9 mouse cellular contexts compared by ENCODE assay signal in the genomic region with DNA sequence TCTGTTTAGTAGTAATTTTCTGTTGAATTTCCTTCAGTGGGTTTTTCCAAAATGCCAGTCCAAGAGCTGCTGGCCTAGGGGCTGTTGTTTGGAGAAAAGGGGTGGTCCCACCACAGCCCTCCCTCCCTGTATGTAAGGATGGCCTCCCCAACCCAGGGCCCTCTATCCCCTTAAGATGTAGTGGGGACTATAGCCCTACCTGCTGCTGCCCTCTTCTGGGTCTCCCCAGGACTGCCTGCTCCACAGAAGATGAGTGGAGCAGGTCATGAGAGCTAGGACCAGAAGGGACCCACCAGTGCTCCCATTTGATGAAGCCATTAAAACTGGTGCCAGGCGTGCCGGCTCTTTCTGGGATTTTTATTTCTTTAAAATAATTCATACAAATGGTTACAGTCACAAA. TPM values are rescaled to one million over a fixed set of nuclear protein-coding genes. Genes with fewer than 3 reads are reported as not detected.
DNase-seq lines count a peak whose midpoint lies in the region; ATAC-seq and TF ChIP-seq lines count a peak whose summit lies in the region.
"Had no signal": no experiment of that assay in that cellular context is flagged by ENCODE, and none has a peak within 500 bp of the region (broad histone marks: within the 10 kb centered on the region; RNA-seq: fewer than 3 reads in every experiment).

No protein-coding gene starts in this region.

- DNase-seq in heart, postnatal 0 days (ENCODE audit: low spot score), result no peak
- no peak for DNase-seq in heart, postnatal 25 days (ENCODE audit: low spot score)
- DNase-seq in midbrain, postnatal 0 days (ENCODE audit: low spot score), result peak; percentile 34
- peak; percentile 49 for DNase-seq in retina, postnatal 1 day
- DNase-seq in forebrain, embryonic 10.5 days (ENCODE audit: extremely low spot score, low spot score), result no peak
- no peak for DNase-seq in frontal cortex, postnatal 10 days (ENCODE audit: low spot score in 2 of 2)

- peak; percentile 53 for TF ChIP-seq CTCF in heart, postnatal 0 days (IDR thresholded peaks at IDR 0.05; ENCODE audit: low read depth)
- TF ChIP-seq CTCF in midbrain, postnatal 0 days (IDR thresholded peaks at IDR 0.05), result peak; percentile 64
- TF ChIP-seq CTCF in cortical plate, adult 2 months (IDR thresholded peaks at IDR 0.05; ENCODE audit: extremely low read depth, insufficient read depth, low read length), result peak; percentile 45

- TF ChIP-seq POLR2A in cortical plate, adult 2 months (IDR thresholded peaks at IDR 0.05; ENCODE audit: extremely low read depth, insufficient read depth, low read length), result no peak

- H3K36me3 ChIP-seq in heart, postnatal 0 days (replicated peaks; ENCODE audit: control insufficient read depth, insufficient read depth, low read length), result peaks cover 72% of the 10 kb centered on the region
- H3K36me3 ChIP-seq in midbrain, postnatal 0 days (ENCODE audit: insufficient read depth, low read length), result peaks cover 53% of the 10 kb centered on the region
- H3K36me3 ChIP-seq in midbrain, embryonic 13.5 days, result peaks cover 94% of the 10 kb centered on the region
- peaks cover 100% of the 10 kb centered on the region for H3K36me3 ChIP-seq in forebrain, embryonic 10.5 days (replicated peaks)

- TF ChIP-seq EP300 in heart, postnatal 0 days (IDR thresholded peaks at IDR 0.05; ENCODE audit: low read depth), result no peak

- H3K9me3 ChIP-seq in heart, postnatal 0 days (replicated peaks; ENCODE audit: control insufficient read depth, low read length), result no peaks in the 10 kb centered on the region
- H3K9me3 ChIP-seq in midbrain, postnatal 0 days (ENCODE audit: low read length), result no peaks in the 10 kb centered on the region
- no peaks in the 10 kb centered on the region for H3K9me3 ChIP-seq in midbrain, embryonic 13.5 days
- no peaks in the 10 kb centered on the region for H3K9me3 ChIP-seq in forebrain, embryonic 10.5 days
- H3K9me3 ChIP-seq: neural tube, embryonic 12.5 days had no signal

- intact Hi-C loops in heart, postnatal 25 days (cut with DNase I), result loop anchor here (1.0 kb wide), 1 partner anchor 44 kb away; no protein-coding TSS in a partner anchor

- no peak overlapping the region for H3K4me2 ChIP-seq in heart, postnatal 0 days (ENCODE audit: low read depth, low read length)
- H3K4me2 ChIP-seq in midbrain, postnatal 0 days (ENCODE audit: low read depth, low read length, poor library complexity, severe bottlenecking), result no peak overlapping the region
- no peak overlapping the region for H3K4me2 ChIP-seq in midbrain, embryonic 13.5 days (replicated peaks)
- H3K4me2 ChIP-seq: neural tube, embryonic 12.5 days had no signal

- 88% methylated on average over 2 of the region's 2 CpGs for WGBS in heart, postnatal 0 days
- 97% methylated on average over 2 of the region's 2 CpGs for WGBS in midbrain, postnatal 0 days
- 93% methylated on average over 2 of the region's 2 CpGs for WGBS in midbrain, embryonic 13.5 days
- WGBS in forebrain, embryonic 10.5 days, result 97% methylated on average over 2 of the region's 2 CpGs

- 0 out of 2 replicates have a peak, but pooled peaks have one; percentile 36 for ATAC-seq in heart, postnatal 0 days (ENCODE audit: insufficient read depth, low read depth)
- no peak for ATAC-seq in midbrain, postnatal 0 days (ENCODE audit: low FRiP score)
- no peak for ATAC-seq in midbrain, embryonic 13.5 days

- H3K4me3 ChIP-seq in heart, postnatal 0 days (ENCODE audit: low read depth, low read length), result no peak overlapping the region
- no peak overlapping the region for H3K4me3 ChIP-seq in midbrain, postnatal 0 days (ENCODE audit: low read depth, low read length)
- no peak overlapping the region for H3K4me3 ChIP-seq in midbrain, embryonic 13.5 days (replicated peaks)
- no peak overlapping the region for H3K4me3 ChIP-seq in cortical plate, adult 2 months (ENCODE audit: insufficient read depth, low read length)
- H3K4me3 ChIP-seq in forebrain, embryonic 10.5 days, result no peak overlapping the region
- H3K4me3 ChIP-seq: neural tube, embryonic 12.5 days had no signal

- H3K4me1 ChIP-seq in heart, postnatal 0 days (ENCODE audit: control insufficient read depth, insufficient read depth), result no peaks in the 10 kb centered on the region
- no peaks in the 10 kb centered on the region for H3K4me1 ChIP-seq in midbrain, postnatal 0 days (ENCODE audit: insufficient read depth, low read length)
- no peaks in the 10 kb centered on the region for H3K4me1 ChIP-seq in midbrain, embryonic 13.5 days (replicated peaks)
- no peaks in the 10 kb centered on the region; the same call in 1 of the 2 replicates for H3K4me1 ChIP-seq in cortical plate, adult 2 months (ENCODE audit: control insufficient read depth, insufficient read depth, low read length)
- H3K4me1 ChIP-seq in forebrain, embryonic 10.5 days, result no peaks in the 10 kb centered on the region
- H3K4me1 ChIP-seq: neural tube, embryonic 12.5 days had no signal

- H3K27me3 ChIP-seq in heart, postnatal 0 days (ENCODE audit: control insufficient read depth, insufficient read depth, low read length), result no peaks in the 10 kb centered on the region
- no peaks in the 10 kb centered on the region for H3K27me3 ChIP-seq in midbrain, postnatal 0 days (ENCODE audit: insufficient read depth, low read length)
- H3K27me3 ChIP-seq in midbrain, embryonic 13.5 days, result no peaks in the 10 kb centered on the region
- no peaks in the 10 kb centered on the region for H3K27me3 ChIP-seq in forebrain, embryonic 10.5 days (ENCODE audit: poor library complexity, severe bottlenecking)
- H3K27me3 ChIP-seq: neural tube, embryonic 12.5 days had no signal

- H3K27ac ChIP-seq in heart, postnatal 0 days (ENCODE audit: low read depth), result no peak overlapping the region
- no peak overlapping the region for H3K27ac ChIP-seq in midbrain, postnatal 0 days (ENCODE audit: low read depth, low read length)
- H3K27ac ChIP-seq in midbrain, embryonic 13.5 days, result no peak overlapping the region
- H3K27ac ChIP-seq in cortical plate, adult 2 months (ENCODE audit: insufficient read depth, low read length), result no peak overlapping the region
- no peak overlapping the region for H3K27ac ChIP-seq in forebrain, embryonic 10.5 days
- H3K27ac ChIP-seq: neural tube, embryonic 12.5 days had no signal

- H3K9ac ChIP-seq in heart, postnatal 0 days (replicated peaks; ENCODE audit: low read depth, low read length), result no peak overlapping the region
- no peak overlapping the region for H3K9ac ChIP-seq in midbrain, postnatal 0 days (replicated peaks; ENCODE audit: low read length, poor library complexity, severe bottlenecking)
- H3K9ac ChIP-seq in midbrain, embryonic 13.5 days (replicated peaks), result no peak overlapping the region
- H3K9ac ChIP-seq: neural tube, embryonic 12.5 days had no signal

RNA-seq across cellular contexts. Expression of gene Ctbp1, which starts 27.4 kb away (rescaled TPM):
- total RNA-seq in heart, postnatal 0 days (2014; rRNA removed; ENCODE audit: low replicate concordance), result 295 and 352 TPM in 2 replicates
- 156 and 165 TPM in 2 replicates for polyA plus RNA-seq in heart, postnatal 0 days (2015; fragmentation: Nextera tagmentation; extraction: Ambion mirVana)
- total RNA-seq in heart, postnatal 25 days (2021), result 100 to 1,000 TPM; 208 to 209 TPM
- total RNA-seq in midbrain, postnatal 0 days (2014; rRNA removed), result 415 and 418 TPM in 2 replicates
- 364 and 377 TPM in 2 replicates for polyA plus RNA-seq in midbrain, postnatal 0 days (2015; fragmentation: Nextera tagmentation; extraction: Ambion mirVana)
- 527 and 571 TPM in 2 replicates for polyA plus RNA-seq in midbrain, embryonic 13.5 days (2015; fragmentation: Nextera tagmentation; extraction: Ambion mirVana)
- 250 and 269 TPM in 2 replicates for polyA plus RNA-seq in cortical plate, adult 2 months (2012; rRNA removed)
- 454 and 466 TPM in 2 replicates for polyA plus RNA-seq in forebrain, embryonic 10.5 days (2016; fragmentation: Nextera tagmentation; extraction: Ambion mirVana)

RNA-seq across cellular contexts. Expression of gene Spon2, which starts 29.1 kb away (rescaled TPM):
- 56.9 and 58.1 TPM in 2 replicates for total RNA-seq in heart, postnatal 0 days (2014; rRNA removed; ENCODE audit: low replicate concordance)
- polyA plus RNA-seq in heart, postnatal 0 days (2015; fragmentation: Nextera tagmentation; extraction: Ambion mirVana), result 42.5 and 47.2 TPM in 2 replicates
- total RNA-seq in heart, postnatal 25 days (2021), result 10 to 100 TPM in 1 of 2 experiments, 1 to 10 TPM in 1; 3.4 to 13.6 TPM
- total RNA-seq in midbrain, postnatal 0 days (2014; rRNA removed), result 4.4 and 5.1 TPM in 2 replicates
- polyA plus RNA-seq in midbrain, postnatal 0 days (2015; fragmentation: Nextera tagmentation; extraction: Ambion mirVana), result 2.3 and 2.7 TPM in 2 replicates
- 1.1 and 1.9 TPM in 2 replicates for polyA plus RNA-seq in midbrain, embryonic 13.5 days (2015; fragmentation: Nextera tagmentation; extraction: Ambion mirVana)
- 0.09 and 0.15 TPM in 2 replicates for polyA plus RNA-seq in cortical plate, adult 2 months (2012; rRNA removed)
- polyA plus RNA-seq in forebrain, embryonic 10.5 days (2016; fragmentation: Nextera tagmentation; extraction: Ambion mirVana), result 2.6 and 3.6 TPM in 2 replicates

Comparison
In these comparisons a context has a peak if more than half of its experiments do, and no peak if none do; other contexts are left out.
1. DNase-seq: peak in midbrain, postnatal 0 days (single experiment) and retina, postnatal 1 day (single experiment); none in heart, postnatal 0 days (single experiment), heart, postnatal 25 days (single experiment), forebrain, embryonic 10.5 days (single experiment) and frontal cortex, postnatal 10 days (0 of 2).
2. Peak in every context shown above with its lines, with median percentiles within 50 percentile points of each other: CTCF ChIP-seq.